In the genomic region with DNA sequence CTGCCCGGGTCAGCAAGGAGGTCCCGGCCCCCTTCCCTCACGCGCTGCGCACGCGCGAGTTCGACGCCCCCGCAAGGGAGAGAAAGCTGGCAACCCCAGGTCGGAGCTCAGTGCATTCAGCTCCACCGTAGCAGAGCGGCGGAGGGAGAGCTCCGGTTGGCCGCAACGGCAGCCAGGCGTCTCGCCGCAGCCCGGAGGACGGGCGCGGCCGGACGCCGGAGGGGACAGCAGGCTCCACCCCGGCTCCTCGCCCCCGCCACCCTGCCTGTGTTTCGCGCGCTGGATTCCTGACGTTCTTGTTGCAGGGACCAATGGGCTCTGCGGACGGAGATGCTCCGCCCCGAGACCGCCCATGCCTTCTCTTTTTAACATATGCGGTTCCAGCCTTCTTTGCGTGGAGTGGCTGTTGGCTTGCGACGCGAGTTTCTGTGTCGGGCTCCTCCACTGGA, we compare ENCODE assay signal across 8 mouse cellular contexts. TPM values are rescaled to one million over a fixed set of nuclear protein-coding genes. Genes with fewer than 3 reads are reported as not detected.
DNase-seq lines count a peak whose midpoint lies in the region; ATAC-seq and TF ChIP-seq lines count a peak whose summit lies in the region.

No protein-coding gene starts in this region.

- TF ChIP-seq POLR2A in brain, embryonic 14.5 days (IDR thresholded peaks at IDR 0.05; ENCODE audit: borderline replicate concordance, extremely low read depth, insufficient read depth, insufficient read length, poor library complexity, severe bottlenecking): peak; percentile 91

- H3K4me2 ChIP-seq in kidney, embryonic 15.5 days: peak overlapping the region; percentile 97

- H3K9me3 ChIP-seq in heart, embryonic 10.5 days: no peaks in the 10 kb centered on the region
- no peaks in the 10 kb centered on the region for H3K9me3 ChIP-seq in kidney, embryonic 15.5 days (replicated peaks)

- peak; percentile 86 for ATAC-seq in erythroblast, adult 5-6 weeks (replicated peaks; ENCODE audit: low FRiP score, poor library complexity, severe bottlenecking)
- ATAC-seq in kidney, embryonic 15.5 days (replicated peaks; ENCODE audit: low FRiP score): peak; percentile 84
- peak; percentile 73 for ATAC-seq in monocyte, adult 5-6 weeks (replicated peaks; ENCODE audit: insufficient number of reproducible peaks, low FRiP score, low TSS enrichment, poor library complexity, severe bottlenecking)

- no peak for TF ChIP-seq CTCF in brain, embryonic 14.5 days (IDR thresholded peaks at IDR 0.05; ENCODE audit: borderline replicate concordance, extremely low read depth, insufficient read depth, insufficient read length)

- peak overlapping the region; percentile 68 for H3K4me3 ChIP-seq in heart, embryonic 10.5 days
- H3K4me3 ChIP-seq in kidney, embryonic 15.5 days (replicated peaks): peak overlapping the region; percentile 63

- H3K36me3 ChIP-seq in heart, embryonic 10.5 days: peaks cover 23% of the 10 kb centered on the region
- peaks cover 22% of the 10 kb centered on the region for H3K36me3 ChIP-seq in kidney, embryonic 15.5 days

- H3K27ac ChIP-seq in heart, embryonic 10.5 days: peak overlapping the region; percentile 72
- H3K27ac ChIP-seq in kidney, embryonic 15.5 days: peak overlapping the region; percentile 63; the same call in 1 of the 2 replicates

- H3K27me3 ChIP-seq in heart, embryonic 10.5 days (ENCODE audit: insufficient read depth, poor library complexity, severe bottlenecking): peaks cover 86% of the 10 kb centered on the region
- peaks cover 63% of the 10 kb centered on the region for H3K27me3 ChIP-seq in kidney, embryonic 15.5 days

- H3K9ac ChIP-seq in kidney, embryonic 15.5 days: peak overlapping the region; percentile 58

- peak; percentile 90 for DNase-seq in CD4-positive helper T cell, adult 2 months (ENCODE audit: low read depth, low spot score)
- DNase-seq in brain, embryonic 14.5 days (ENCODE audit: low read depth): peak; percentile 96
- DNase-seq in heart, embryonic 10.5 days (ENCODE audit: low spot score): peak; percentile 95
- DNase-seq in liver: peak; percentile 91
- peak; percentile 83 to 86 for DNase-seq in spleen, postnatal 36 days (ENCODE audit: low spot score in 2 of 2)

- WGBS in heart, embryonic 10.5 days: under 1% methylated on average over 46 of the region's 46 CpGs
- 0% methylated on average over 46 of the region's 46 CpGs for WGBS in kidney, embryonic 15.5 days

- H3K4me1 ChIP-seq in heart, embryonic 10.5 days: peaks cover 49% of the 10 kb centered on the region
- H3K4me1 ChIP-seq in kidney, embryonic 15.5 days: peaks cover 63% of the 10 kb centered on the region

RNA-seq across cellular contexts. Expression of gene Paqr4, which starts 0.5 kb away (rescaled TPM):
- 33.3 and 41.0 TPM in 2 replicates for polyA plus RNA-seq in brain, embryonic 14.5 days (2012; rRNA removed)
- total RNA-seq in erythroblast, adult 5-6 weeks (2015; ENCODE audit: low replicate concordance): 1.2 TPM in 1 of 2 replicates, not detected in the other
- 1.4 and 4.3 TPM in 2 replicates for total RNA-seq in erythroblast, adult 5-6 weeks (2017; ENCODE audit: low replicate concordance)
- 8.7 and 9.3 TPM in 2 replicates for polyA plus RNA-seq in heart, embryonic 10.5 days (2016; fragmentation: Nextera tagmentation; extraction: Ambion mirVana)
- 19.8 and 23.8 TPM in 2 replicates for polyA plus RNA-seq in kidney, embryonic 15.5 days (2015; fragmentation: Nextera tagmentation; extraction: Ambion mirVana)
- 0.38 to 5.1 TPM (median 2.9 TPM) in 3 replicates for total RNA-seq in monocyte, adult 5-6 weeks (2017)

RNA-seq across cellular contexts. Expression of gene Kremen2, which starts 5.5 kb away (rescaled TPM):
- 2.8 and 3.7 TPM in 2 replicates for polyA plus RNA-seq in brain, embryonic 14.5 days (2012; rRNA removed)
- total RNA-seq in erythroblast, adult 5-6 weeks (2015; ENCODE audit: low replicate concordance): not detected in 2 replicates
- total RNA-seq in erythroblast, adult 5-6 weeks (2017; ENCODE audit: low replicate concordance): not detected in 2 replicates
- polyA plus RNA-seq in heart, embryonic 10.5 days (2016; fragmentation: Nextera tagmentation; extraction: Ambion mirVana): 0.43 and 1.9 TPM in 2 replicates
- polyA plus RNA-seq in kidney, embryonic 15.5 days (2015; fragmentation: Nextera tagmentation; extraction: Ambion mirVana): 1.9 and 2.2 TPM in 2 replicates
- 0.39 TPM in 1 of 3 replicates, not detected in the others for total RNA-seq in monocyte, adult 5-6 weeks (2017)

RNA-seq across cellular contexts. Expression of gene Pkmyt1, which starts 14.0 kb away (rescaled TPM):
- polyA plus RNA-seq in brain, embryonic 14.5 days (2012; rRNA removed): 24.4 and 47.9 TPM in 2 replicates
- 10.0 and 14.2 TPM in 2 replicates for total RNA-seq in erythroblast, adult 5-6 weeks (2015; ENCODE audit: low replicate concordance)
- 7.3 and 9.2 TPM in 2 replicates for total RNA-seq in erythroblast, adult 5-6 weeks (2017; ENCODE audit: low replicate concordance)
- polyA plus RNA-seq in heart, embryonic 10.5 days (2016; fragmentation: Nextera tagmentation; extraction: Ambion mirVana): 46.5 and 53.2 TPM in 2 replicates
- polyA plus RNA-seq in kidney, embryonic 15.5 days (2015; fragmentation: Nextera tagmentation; extraction: Ambion mirVana): 48.4 and 56.3 TPM in 2 replicates
- total RNA-seq in monocyte, adult 5-6 weeks (2017): 0.86 to 3.7 TPM (median 2.6 TPM) in 3 replicates

RNA-seq across cellular contexts. Expression of gene 1520401A03Rik, which starts 17.6 kb away (rescaled TPM):
- 0.14 and 0.28 TPM in 2 replicates for polyA plus RNA-seq in brain, embryonic 14.5 days (2012; rRNA removed)
- total RNA-seq in erythroblast, adult 5-6 weeks (2015; ENCODE audit: low replicate concordance): not detected in 2 replicates
- total RNA-seq in erythroblast, adult 5-6 weeks (2017; ENCODE audit: low replicate concordance): not detected in 2 replicates
- not detected in 2 replicates for polyA plus RNA-seq in heart, embryonic 10.5 days (2016; fragmentation: Nextera tagmentation; extraction: Ambion mirVana)
- 0.14 and 0.88 TPM in 2 replicates for polyA plus RNA-seq in kidney, embryonic 15.5 days (2015; fragmentation: Nextera tagmentation; extraction: Ambion mirVana)
- total RNA-seq in monocyte, adult 5-6 weeks (2017): not detected in 3 replicates

RNA-seq across cellular contexts. Expression of gene Flywch1, which starts 31.2 kb away (rescaled TPM):
- polyA plus RNA-seq in brain, embryonic 14.5 days (2012; rRNA removed): 110 and 150 TPM in 2 replicates
- total RNA-seq in erythroblast, adult 5-6 weeks (2015; ENCODE audit: low replicate concordance): 2.1 and 2.3 TPM in 2 replicates
- total RNA-seq in erythroblast, adult 5-6 weeks (2017; ENCODE audit: low replicate concordance): 3.8 and 4.7 TPM in 2 replicates
- polyA plus RNA-seq in heart, embryonic 10.5 days (2016; fragmentation: Nextera tagmentation; extraction: Ambion mirVana): 97.9 and 117 TPM in 2 replicates
- 89.5 and 91.0 TPM in 2 replicates for polyA plus RNA-seq in kidney, embryonic 15.5 days (2015; fragmentation: Nextera tagmentation; extraction: Ambion mirVana)
- 7.0 to 19.0 TPM (median 8.6 TPM) in 3 replicates for total RNA-seq in monocyte, adult 5-6 weeks (2017)

Comparison
In these comparisons a context has a peak if more than half of its experiments do, and no peak if none do; other contexts are left out.
1. Peak in every context shown above with its lines: DNase-seq, ATAC-seq, H3K4me3 ChIP-seq and H3K27ac ChIP-seq.